Mouse (Mus musculus): Measurements from ENCODE around the gene Tma7.

DNA sequence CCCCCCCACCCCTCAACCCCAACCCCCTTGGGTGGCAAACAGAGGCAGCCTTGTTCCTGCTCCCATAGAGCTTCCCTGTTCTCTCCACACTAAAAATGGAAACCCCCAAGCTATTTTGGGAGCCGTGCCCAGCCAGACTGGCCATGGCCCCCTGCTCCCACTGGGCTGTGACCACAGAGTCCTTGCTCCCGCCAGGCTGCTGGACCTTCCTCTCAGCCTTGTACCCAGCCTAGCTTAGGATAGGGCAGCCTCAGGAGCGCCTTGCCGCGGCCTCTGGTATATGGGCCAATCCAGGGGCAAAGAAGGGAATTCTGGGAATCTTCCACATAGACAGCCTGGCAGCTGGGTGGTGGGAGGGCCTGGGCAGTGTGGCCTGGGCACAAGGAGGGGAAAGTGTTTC, 15.4 kb upstream of the Tma7 start:
- no peak for TF ChIP-seq TBP (IDR thresholded peaks at IDR 0.05; ENCODE audit: low read depth, low read length)
- TF ChIP-seq ZNF384 (IDR thresholded peaks at IDR 0.05; ENCODE audit: low read depth, low read length), result no peak
- no peak for TF ChIP-seq EP300 (IDR thresholded peaks at IDR 0.05; ENCODE audit: low read depth in 1 of 2, low read length in 2 of 2)
- no peak for TF ChIP-seq POLR2A (IDR thresholded peaks at IDR 0.05; ENCODE audit: control insufficient read depth in 1 of 2, insufficient read depth in 1 of 2, low read depth in 1 of 2, low read length in 2 of 2, poor library complexity in 1 of 2)
- TF ChIP-seq POLR2AphosphoS2 (IDR thresholded peaks at IDR 0.05; ENCODE audit: low read length), result no peak
- no peak for TF ChIP-seq BHLHE40 (IDR thresholded peaks at IDR 0.05; ENCODE audit: borderline replicate concordance, low read depth, low read length)
- TF ChIP-seq USF1 (IDR thresholded peaks at IDR 0.05; ENCODE audit: low read depth, low read length), result no peak
- no peak for TF ChIP-seq CTCF (IDR thresholded peaks at IDR 0.05 in 2 of 3, conservative IDR thresholded peaks at IDR 0.05 in 1 of 3; ENCODE audit: control insufficient read depth in 1 of 3, insufficient read depth in 1 of 3, low read depth in 2 of 3, low read length in 3 of 3, poor library complexity in 1 of 3, severe bottlenecking in 1 of 3)
- no peak for TF ChIP-seq CHD2 (IDR thresholded peaks at IDR 0.05; ENCODE audit: low read length)
- TF ChIP-seq RCOR1 (IDR thresholded peaks at IDR 0.05; ENCODE audit: low read depth, low read length), result no peak
- no peak for TF ChIP-seq ZKSCAN1 (IDR thresholded peaks at IDR 0.05; ENCODE audit: low read depth, low read length)
- no peak for TF ChIP-seq GATA1 (IDR thresholded peaks at IDR 0.05; ENCODE audit: low read depth, low read length)

Data from MEL (cell line).